Mouse (Mus musculus): ENCODE data around the gene Atn1. TPM values are rescaled to one million over a fixed set of nuclear protein-coding genes. Genes with fewer than 3 reads are reported as not detected.

Gene Atn1
- polyA plus RNA-seq, 1 experiment from 2014 or later, result 9.5 TPM

- ATAC-seq (ENCODE audit: insufficient number of reproducible peaks, low FRiP score), result peak; percentile 40
- under 1% methylated on average over 28 of the region's 29 CpGs for whole genome bisulfite sequencing
These were observed 16.0 kb downstream of the Atn1 start for GRCm38 (mm10) chr6:124740211-124740887.

GRCm38 (mm10) chr6:124739231-124739796 is 17.0 kb downstream of the Atn1 start:
- no peak overlapping the region for H3K4me3 ChIP-seq

More at GRCm38 (mm10) chr6:124740211-124740887, 16.0 kb downstream of the Atn1 start:
- peaks cover 32% of the 10 kb centered on the region for H3K36me3 ChIP-seq
- no peaks in the 10 kb centered on the region for H3K27me3 ChIP-seq (replicated peaks)
- no peaks in the 10 kb centered on the region for H3K9me3 ChIP-seq (replicated peaks)
- H3K4me2 ChIP-seq, result peak overlapping the region; percentile 80
- H3K27ac ChIP-seq (ENCODE audit: poor library complexity, severe bottlenecking), result peak overlapping the region; percentile 98
- peak overlapping the region; percentile 60 for H3K4me3 ChIP-seq
- H3K9ac ChIP-seq, result peak overlapping the region; percentile 84
- H3K4me1 ChIP-seq (replicated peaks), result peaks cover 35% of the 10 kb centered on the region

GRCm38 (mm10) chr6:124738511-124739023 is 17.8 kb downstream of the Atn1 start, which contains the start of gene Ptpn6:
Gene Ptpn6, minus strand, starts transcription at chr6:124738714.
- H3K27me3 ChIP-seq (replicated peaks), result no peaks in the 10 kb centered on the region
- peaks cover 17% of the 10 kb centered on the region for H3K36me3 ChIP-seq
- H3K4me2 ChIP-seq, result peak within 1 kb of the TSS; percentile 11
- WGBS, result 26% methylated on average over 15 of the region's 15 CpGs
- peaks cover 27% of the 10 kb centered on the region for H3K4me1 ChIP-seq (replicated peaks)
- no peaks in the 10 kb centered on the region for H3K9me3 ChIP-seq (replicated peaks)
- no peak for ATAC-seq (ENCODE audit: insufficient number of reproducible peaks, low FRiP score)
- 0 out of 2 replicates have a peak within 1 kb of the TSS, but pooled peaks have one; percentile 98 for H3K27ac ChIP-seq (ENCODE audit: poor library complexity, severe bottlenecking)
- no peak within 1 kb of the TSS for H3K4me3 ChIP-seq
- H3K9ac ChIP-seq, result peak within 1 kb of the TSS; percentile 29

More at GRCm38 (mm10) chr6:124739231-124739796, 17.0 kb downstream of the Atn1 start:
- 83% methylated on average over 10 of the region's 10 CpGs for WGBS
- Histone ChIP-seq H3K9me3 (replicated peaks) (no peaks in the 10 kb centered on the region), H3K9ac (peak overlapping the region; percentile 29), H3K4me2 (peak overlapping the region; percentile 11; the same call in 1 of the 2 replicates), H3K4me1 (replicated peaks) (peaks cover 27% of the 10 kb centered on the region), H3K36me3 (peaks cover 25% of the 10 kb centered on the region), H3K27ac (ENCODE audit: poor library complexity, severe bottlenecking) (0 out of 2 replicates have a peak overlapping the region, but pooled peaks have one; percentile 98), H3K27me3 (replicated peaks) (no peaks in the 10 kb centered on the region)
- no peak for ATAC-seq (ENCODE audit: insufficient number of reproducible peaks, low FRiP score)

GRCm38 (mm10) chr6:124737040-124737439 is 19.3 kb downstream of the Atn1 start:
- Histone ChIP-seq H3K4me2 (no peak overlapping the region), H3K9me3 (replicated peaks) (no peaks in the 10 kb centered on the region), H3K4me1 (replicated peaks) (peaks cover 26% of the 10 kb centered on the region), H3K27me3 (replicated peaks) (no peaks in the 10 kb centered on the region), H3K27ac (ENCODE audit: poor library complexity, severe bottlenecking) (no peak overlapping the region), H3K4me3 (no peak overlapping the region), H3K9ac (no peak overlapping the region), H3K36me3 (peaks cover 7% of the 10 kb centered on the region)
- 88% methylated on average over 11 of the region's 11 CpGs for WGBS
- no peak for ATAC-seq (ENCODE audit: insufficient number of reproducible peaks, low FRiP score)

- H3K36me3 ChIP-seq, result peaks cover 7% of the 10 kb centered on the region
- H3K4me1 ChIP-seq (replicated peaks), result peaks cover 14% of the 10 kb centered on the region
- H3K4me2 ChIP-seq, result no peak overlapping the region
- no peaks in the 10 kb centered on the region for H3K27me3 ChIP-seq (replicated peaks)
- no peak for ATAC-seq (ENCODE audit: insufficient number of reproducible peaks, low FRiP score)
- no peak overlapping the region for H3K27ac ChIP-seq (ENCODE audit: poor library complexity, severe bottlenecking)
- no peaks in the 10 kb centered on the region for H3K9me3 ChIP-seq (replicated peaks)
- WGBS, result 87% methylated on average over 3 of the region's 3 CpGs
- no peak overlapping the region for H3K4me3 ChIP-seq
- H3K9ac ChIP-seq, result no peak overlapping the region
These were observed 21.9 kb downstream of the Atn1 start for GRCm38 (mm10) chr6:124734417-124734816.

GRCm38 (mm10) chr6:124732476-124733370 is 23.6 kb downstream of the Atn1 start:
- Histone ChIP-seq H3K9ac (0 out of 2 replicates have a peak overlapping the region, but pooled peaks have one; percentile 16), H3K36me3 (no peaks in the 10 kb centered on the region), H3K4me2 (no peak overlapping the region; the same call in 1 of the 2 replicates), H3K4me1 (replicated peaks) (no peaks in the 10 kb centered on the region; the same call in 1 of the 2 replicates), H3K27ac (ENCODE audit: poor library complexity, severe bottlenecking) (no peak overlapping the region), H3K9me3 (replicated peaks) (no peaks in the 10 kb centered on the region), H3K4me3 (0 out of 2 replicates have a peak overlapping the region, but pooled peaks have one; percentile 1), H3K27me3 (replicated peaks) (no peaks in the 10 kb centered on the region)
- ATAC-seq (ENCODE audit: insufficient number of reproducible peaks, low FRiP score), result peak; percentile 52; the same call in 1 of the 2 replicates
- 60% methylated on average over 19 of the region's 19 CpGs for WGBS

- no peak for ATAC-seq (ENCODE audit: insufficient number of reproducible peaks, low FRiP score)
- Histone ChIP-seq H3K4me1 (replicated peaks) (no peaks in the 10 kb centered on the region; the same call in 1 of the 2 replicates), H3K9ac (no peak overlapping the region), H3K36me3 (no peaks in the 10 kb centered on the region), H3K27ac (ENCODE audit: poor library complexity, severe bottlenecking) (no peak overlapping the region), H3K27me3 (replicated peaks) (no peaks in the 10 kb centered on the region), H3K9me3 (replicated peaks) (no peaks in the 10 kb centered on the region), H3K4me2 (no peak overlapping the region), H3K4me3 (no peak overlapping the region)
- 80% methylated on average over 7 of the region's 7 CpGs for WGBS
These were observed 25.3 kb downstream of the Atn1 start for GRCm38 (mm10) chr6:124731038-124731437.

GRCm38 (mm10) chr6:124729850-124730705 is 26.2 kb downstream of the Atn1 start:
- WGBS, result 71% methylated on average over 8 of the region's 8 CpGs
- Histone ChIP-seq H3K27me3 (replicated peaks) (no peaks in the 10 kb centered on the region), H3K4me2 (no peak overlapping the region), H3K9me3 (replicated peaks) (no peaks in the 10 kb centered on the region), H3K36me3 (no peaks in the 10 kb centered on the region), H3K27ac (ENCODE audit: poor library complexity, severe bottlenecking) (no peak overlapping the region), H3K9ac (no peak overlapping the region), H3K4me1 (replicated peaks) (no peaks in the 10 kb centered on the region; the same call in 1 of the 2 replicates), H3K4me3 (no peak overlapping the region)
- ATAC-seq (ENCODE audit: insufficient number of reproducible peaks, low FRiP score), result no peak

GRCm38 (mm10) chr6:124728621-124729020 is 27.7 kb downstream of the Atn1 start:
- no peak for ATAC-seq (ENCODE audit: insufficient number of reproducible peaks, low FRiP score)
- 82% methylated on average over 10 of the region's 10 CpGs for WGBS
- Histone ChIP-seq H3K4me1 (replicated peaks) (no peaks in the 10 kb centered on the region; the same call in 1 of the 2 replicates), H3K27ac (ENCODE audit: poor library complexity, severe bottlenecking) (no peak overlapping the region), H3K9me3 (replicated peaks) (no peaks in the 10 kb centered on the region), H3K4me2 (no peak overlapping the region), H3K4me3 (no peak overlapping the region), H3K9ac (no peak overlapping the region), H3K36me3 (no peaks in the 10 kb centered on the region), H3K27me3 (replicated peaks) (no peaks in the 10 kb centered on the region)

- H3K4me1 ChIP-seq (replicated peaks), result peaks cover 4% of the 10 kb centered on the region
- H3K9ac ChIP-seq, result no peak overlapping the region
- no peak overlapping the region for H3K27ac ChIP-seq (ENCODE audit: poor library complexity, severe bottlenecking)
- WGBS, result 82% methylated on average over 10 of the region's 10 CpGs
- H3K4me3 ChIP-seq, result no peak overlapping the region
- H3K27me3 ChIP-seq (replicated peaks), result no peaks in the 10 kb centered on the region
- H3K4me2 ChIP-seq, result no peak overlapping the region
- H3K36me3 ChIP-seq, result no peaks in the 10 kb centered on the region
- no peaks in the 10 kb centered on the region for H3K9me3 ChIP-seq (replicated peaks)
- no peak for ATAC-seq (ENCODE audit: insufficient number of reproducible peaks, low FRiP score)
These were observed 31.9 kb downstream of the Atn1 start for GRCm38 (mm10) chr6:124724472-124724871.
